Mouse (Mus musculus): Measurements from ENCODE around the gene Esr1.

Gene Esr1

GRCm38 (mm10) chr10:4849881-4850280 lies 238.5 kb downstream of the Esr1 start:
- no peak for DNase-seq

- DNase-seq, result no peak
Observed at GRCm38 (mm10) chr10:4875076-4875737, 263.8 kb downstream of the Esr1 start.

GRCm38 (mm10) chr10:4881391-4881790 lies 270.0 kb downstream of the Esr1 start:
- no peak for DNase-seq

GRCm38 (mm10) chr10:4885506-4885905 lies 274.1 kb downstream of the Esr1 start:
- DNase-seq, result no peak

- no peak for DNase-seq
Observed at GRCm38 (mm10) chr10:4885961-4886360, 274.6 kb downstream of the Esr1 start.

GRCm38 (mm10) chr10:4893475-4893874 lies 282.1 kb downstream of the Esr1 start:
- no peak for DNase-seq

GRCm38 (mm10) chr10:4897789-4898188 lies 286.4 kb downstream of the Esr1 start:
- DNase-seq, result no peak

GRCm38 (mm10) chr10:4900324-4900723 lies 288.9 kb downstream of the Esr1 start:
- DNase-seq, result peak; percentile 5

- DNase-seq, result no peak
Observed at GRCm38 (mm10) chr10:4909271-4909670, 297.9 kb downstream of the Esr1 start.

- DNase-seq, result no peak
Observed at GRCm38 (mm10) chr10:4910451-4910850, 299.1 kb downstream of the Esr1 start.

- no peak for DNase-seq
Observed at GRCm38 (mm10) chr10:4919046-4919445, 307.7 kb downstream of the Esr1 start.

GRCm38 (mm10) chr10:4923616-4924015 lies 312.2 kb downstream of the Esr1 start:
- no peak for DNase-seq

GRCm38 (mm10) chr10:4924391-4924790 lies 313.0 kb downstream of the Esr1 start:
- no peak for DNase-seq

- no peak for DNase-seq
Observed at GRCm38 (mm10) chr10:4943148-4943547, 331.8 kb downstream of the Esr1 start.

GRCm38 (mm10) chr10:4944725-4945124 lies 333.3 kb downstream of the Esr1 start:
- no peak for DNase-seq

- no peak for DNase-seq
Observed at GRCm38 (mm10) chr10:4965768-4966167, 354.4 kb downstream of the Esr1 start.

GRCm38 (mm10) chr10:4971156-4971555 lies 359.8 kb downstream of the Esr1 start:
- DNase-seq, result peak in 1 of 2 experiments; percentile 9

- no peak for DNase-seq
Observed at GRCm38 (mm10) chr10:4971586-4971985, 360.2 kb downstream of the Esr1 start.

GRCm38 (mm10) chr10:4972026-4972425 lies 360.6 kb downstream of the Esr1 start:
- DNase-seq, result peak in 1 of 2 experiments; percentile 7

GRCm38 (mm10) chr10:4974246-4974645 lies 362.9 kb downstream of the Esr1 start:
- DNase-seq, result no peak

GRCm38 (mm10) chr10:4976557-4976956 lies 365.2 kb downstream of the Esr1 start:
- DNase-seq, result no peak

- DNase-seq, result no peak
Observed at GRCm38 (mm10) chr10:4977374-4977773, 366.0 kb downstream of the Esr1 start.

- DNase-seq, result no peak
Observed at GRCm38 (mm10) chr10:4983919-4984318, 372.5 kb downstream of the Esr1 start.

- no peak for DNase-seq
Observed at GRCm38 (mm10) chr10:4993802-4994201, 382.4 kb downstream of the Esr1 start.

GRCm38 (mm10) chr10:4996592-4996991 lies 385.2 kb downstream of the Esr1 start:
- no peak for DNase-seq

Data from kidney, postnatal 4 days (tissue).